ENCODE assay signal across 8 mouse cellular contexts in genomic region chr19:15947237-15947636, GRCm38 (mm10). TPM values are rescaled to one million over a fixed set of nuclear protein-coding genes. Genes with fewer than 3 reads are reported as not detected.
DNase-seq lines count a peak whose midpoint lies in the region; ATAC-seq and TF ChIP-seq lines count a peak whose summit lies in the region.

TSS of gene Psat1 (minus strand) at chr19:15947337.

- WGBS in lung, embryonic 14.5 days = 69% methylated on average over 7 of the region's 7 CpGs
- 90% methylated on average over 7 of the region's 7 CpGs for WGBS in hindbrain, embryonic 13.5 days
- WGBS in liver, embryonic 15.5 days (ENCODE audit: insufficient replicate concordance) = 53% methylated on average over 7 of the region's 7 CpGs

- H3K4me3 ChIP-seq in lung, embryonic 14.5 days (ENCODE audit: low read depth, low read length) = no peak within 1 kb of the TSS
- no peak within 1 kb of the TSS for H3K4me3 ChIP-seq in hindbrain, embryonic 13.5 days
- no peak within 1 kb of the TSS for H3K4me3 ChIP-seq in liver, embryonic 15.5 days (replicated peaks)

- no peak within 1 kb of the TSS for H3K9ac ChIP-seq in lung, embryonic 14.5 days
- no peak within 1 kb of the TSS for H3K9ac ChIP-seq in hindbrain, embryonic 13.5 days
- H3K9ac ChIP-seq in liver, embryonic 15.5 days = no peak within 1 kb of the TSS

- H3K27me3 ChIP-seq in lung, embryonic 14.5 days (ENCODE audit: insufficient read depth, low read length) = no peaks in the 10 kb centered on the region
- no peaks in the 10 kb centered on the region for H3K27me3 ChIP-seq in hindbrain, embryonic 13.5 days
- H3K27me3 ChIP-seq in liver, embryonic 15.5 days = no peaks in the 10 kb centered on the region

- H3K4me2 ChIP-seq in lung, embryonic 14.5 days = no peak within 1 kb of the TSS
- no peak within 1 kb of the TSS for H3K4me2 ChIP-seq in hindbrain, embryonic 13.5 days
- H3K4me2 ChIP-seq in liver, embryonic 15.5 days = no peak within 1 kb of the TSS

- H3K27ac ChIP-seq in lung, embryonic 14.5 days (ENCODE audit: low read depth) = no peak within 1 kb of the TSS
- no peak within 1 kb of the TSS for H3K27ac ChIP-seq in hindbrain, embryonic 13.5 days
- H3K27ac ChIP-seq in liver, embryonic 15.5 days (replicated peaks) = no peak within 1 kb of the TSS

- H3K4me1 ChIP-seq in lung, embryonic 14.5 days (ENCODE audit: insufficient read depth) = no peaks in the 10 kb centered on the region
- no peaks in the 10 kb centered on the region for H3K4me1 ChIP-seq in hindbrain, embryonic 13.5 days (replicated peaks)
- H3K4me1 ChIP-seq in liver, embryonic 15.5 days (replicated peaks) = no peaks in the 10 kb centered on the region

- H3K9me3 ChIP-seq in lung, embryonic 14.5 days (ENCODE audit: low read depth, low read length) = no peaks in the 10 kb centered on the region
- no peaks in the 10 kb centered on the region for H3K9me3 ChIP-seq in hindbrain, embryonic 13.5 days
- no peaks in the 10 kb centered on the region for H3K9me3 ChIP-seq in liver, embryonic 15.5 days (replicated peaks)

- no peak for ATAC-seq in lung, embryonic 14.5 days (ENCODE audit: insufficient read depth)
- no peak for ATAC-seq in common myeloid progenitor, adult 5-6 weeks (replicated peaks; ENCODE audit: low read depth, poor library complexity, severe bottlenecking)
- no peak for ATAC-seq in hindbrain, embryonic 13.5 days (ENCODE audit: low FRiP score)
- ATAC-seq in liver, embryonic 15.5 days (ENCODE audit: insufficient read depth) = no peak

- no peak for TF ChIP-seq CTCF in lung, embryonic 14.5 days (IDR thresholded peaks at IDR 0.05; ENCODE audit: low read depth)

- no peaks in the 10 kb centered on the region for H3K36me3 ChIP-seq in lung, embryonic 14.5 days (ENCODE audit: insufficient read depth)
- H3K36me3 ChIP-seq in hindbrain, embryonic 13.5 days = no peaks in the 10 kb centered on the region; the same call in 1 of the 2 replicates
- H3K36me3 ChIP-seq in liver, embryonic 15.5 days (replicated peaks) = no peaks in the 10 kb centered on the region

- no peak for DNase-seq in lung, embryonic 14.5 days
- DNase-seq in lung, postnatal 10 days = no peak
- no peak for DNase-seq in right cerebral cortex, postnatal 36 days (ENCODE audit: low spot score in 2 of 2)
- DNase-seq in cerebellum, postnatal 10 days = no peak
- no peak for DNase-seq in frontal cortex, postnatal 14 days (ENCODE audit: low spot score in 2 of 2)

RNA-seq across cellular contexts. Expression of gene Psat1, which starts in this region (rescaled TPM):
- 209 and 227 TPM in 2 replicates for polyA plus RNA-seq in lung, embryonic 14.5 days (2014; fragmentation: Nextera tagmentation; extraction: Ambion mirVana)
- 91.8 and 92.1 TPM in 2 replicates for total RNA-seq in common myeloid progenitor, adult 5-6 weeks (2017)
- polyA plus RNA-seq in hindbrain, embryonic 13.5 days (2015; fragmentation: Nextera tagmentation; extraction: Ambion mirVana) = 87.6 and 116 TPM in 2 replicates
- 169 and 208 TPM in 2 replicates for polyA plus RNA-seq in liver, embryonic 15.5 days (2015; fragmentation: Nextera tagmentation; extraction: Ambion mirVana)
